Mouse (Mus musculus): ENCODE results near the gene Fam71b.

DNA sequence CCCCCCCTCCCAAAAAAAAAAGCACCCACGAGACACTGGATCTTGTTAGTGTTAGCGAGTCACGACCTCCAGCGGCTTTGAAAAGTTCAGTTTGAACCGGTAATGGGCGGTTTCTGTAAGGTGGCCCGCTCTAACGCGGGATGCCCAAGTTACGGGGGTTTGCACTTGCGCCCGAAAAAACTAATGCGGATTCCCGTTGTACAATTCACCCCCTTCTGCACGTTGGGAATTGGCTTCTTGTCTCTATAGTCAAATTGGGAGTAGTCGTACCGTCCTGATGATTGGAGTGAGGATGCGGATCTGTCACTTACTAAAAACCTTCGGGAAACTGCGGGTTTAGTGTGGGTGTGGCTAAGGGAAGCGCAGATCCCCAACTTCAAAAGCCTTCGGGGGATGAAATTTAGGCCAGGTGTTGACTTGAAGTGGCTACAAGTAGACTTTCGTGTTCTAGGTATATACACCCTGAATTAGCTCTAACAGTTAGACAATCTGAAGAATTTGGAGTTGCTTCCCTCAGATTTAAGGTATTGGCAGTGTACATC, 41.2 kb downstream of the Fam71b start:
- TF ChIP-seq CTCF (IDR thresholded peaks at IDR 0.05; ENCODE audit: low read depth) (no peak), EP300 (IDR thresholded peaks at IDR 0.05; ENCODE audit: low read depth) (no peak)
